Mouse (Mus musculus) myocyte (in vitro differentiated cells): ENCODE measurements around the gene Ep400. TPM values are rescaled to one million over a fixed set of nuclear protein-coding genes. Genes with fewer than 3 reads are reported as not detected.

Experiments used
- H3K27me3 ChIP-seq: one replicate; pipeline ENCODE4 v1.6.1; 2011; ENCODE audit not compliant: control insufficient read depth, insufficient read depth, insufficient read length
- H3K36me3 ChIP-seq: one replicate; pipeline ENCODE4 v1.6.1; 2011; ENCODE audit not compliant: control insufficient read depth, insufficient read depth
- H3K4me2 ChIP-seq: one replicate; pipeline ENCODE4 v1.6.1; 2011; ENCODE audit warnings: low read depth, control low read depth
- H3K4me3 ChIP-seq: one replicate; pipeline ENCODE4 v1.5.1; 2011; ENCODE audit warnings: mild to moderate bottlenecking, control low read depth, moderate library complexity
- H3K79me2 ChIP-seq: one replicate; pipeline ENCODE4 v1.6.1; 2011; ENCODE audit not compliant: control insufficient read depth, insufficient read depth
- H3ac ChIP-seq: one replicate; pipeline ENCODE4 v1.6.1; 2011; ENCODE audit not compliant: control insufficient read depth, insufficient read length
- CEBPB ChIP-seq: IDR thresholded peaks from 2 replicates; pipeline ENCODE4 v1.6.1; 2011; ENCODE audit warnings: mild to moderate bottlenecking, moderate library complexity; ENCODE audit not compliant: poor library complexity, insufficient read depth, severe bottlenecking
- E2F4 ChIP-seq: IDR thresholded peaks from one replicate; pipeline ENCODE4 v1.6.1; 2011; ENCODE audit warnings: mild to moderate bottlenecking, control low read depth, moderate library complexity; ENCODE audit not compliant: insufficient read depth
- MAX ChIP-seq: IDR thresholded peaks from one replicate; pipeline ENCODE4 v1.6.1; 2011; ENCODE audit warnings: low read depth, mild to moderate bottlenecking, control low read depth
- MYOD1 ChIP-seq, 3 experiments: IDR thresholded peaks; one replicate each; pipeline ENCODE4 v1.6.1; 2011; ENCODE audit warnings: control low read depth in 2 of 3, low read depth in 2 of 3, mild to moderate bottlenecking in 2 of 3, moderate library complexity in 1 of 3; ENCODE audit not compliant: insufficient read length in 2 of 3, control insufficient read depth in 1 of 3
- MYOG ChIP-seq, 3 experiments: IDR thresholded peaks; one replicate each; pipeline ENCODE4 v1.6.1; 2011; ENCODE audit warnings: control low read depth in 2 of 3, low read depth in 2 of 3, mild to moderate bottlenecking in 2 of 3; ENCODE audit not compliant: insufficient read length in 2 of 3, control insufficient read depth in 1 of 3, insufficient read depth in 1 of 3
- POLR2A ChIP-seq: IDR thresholded peaks from one replicate; pipeline ENCODE4 v1.6.1; 2011; ENCODE audit warnings: low read depth, mild to moderate bottlenecking, control low read depth, moderate library complexity; ENCODE audit not compliant: insufficient read length
- POLR2AphosphoS2 ChIP-seq: IDR thresholded peaks from one replicate; pipeline ENCODE4 v1.6.1; 2011; ENCODE audit warnings: low read depth, control low read depth; ENCODE audit not compliant: insufficient read length
- REST ChIP-seq: IDR thresholded peaks from one replicate; pipeline ENCODE4 v1.6.1; 2011; ENCODE audit warnings: mild to moderate bottlenecking, control low read depth, moderate library complexity; ENCODE audit not compliant: insufficient read depth, insufficient read length
- SRF ChIP-seq: IDR thresholded peaks from one replicate; pipeline ENCODE4 v1.6.1; 2011; ENCODE audit warnings: low read depth; ENCODE audit not compliant: control insufficient read depth, insufficient read length
- TCF12 ChIP-seq: IDR thresholded peaks from one replicate; pipeline ENCODE4 v1.6.1; 2011; ENCODE audit warnings: mild to moderate bottlenecking, control low read depth; ENCODE audit not compliant: poor library complexity, insufficient read depth, severe bottlenecking
- TCF3 ChIP-seq: IDR thresholded peaks from one replicate; pipeline ENCODE4 v1.6.1; 2011; ENCODE audit warnings: low read depth, control low read depth; ENCODE audit not compliant: insufficient read length
- USF1 ChIP-seq: IDR thresholded peaks from one replicate; pipeline ENCODE4 v1.6.1; 2011; ENCODE audit warnings: low read depth, mild to moderate bottlenecking, control low read depth, moderate library complexity
- polyA plus RNA-seq: library from polyadenylated mRNA; unstranded; fragments of >200 nt; fragmentation: generic; extraction: Trizol; gene quantifications from one replicate; pipeline ENCODE4 v1.2.1, GENCODE M21; 2012; ENCODE audit warnings: missing spikeins

Gene Ep400
- polyA plus RNA-seq: 22.0 TPM

DNA sequence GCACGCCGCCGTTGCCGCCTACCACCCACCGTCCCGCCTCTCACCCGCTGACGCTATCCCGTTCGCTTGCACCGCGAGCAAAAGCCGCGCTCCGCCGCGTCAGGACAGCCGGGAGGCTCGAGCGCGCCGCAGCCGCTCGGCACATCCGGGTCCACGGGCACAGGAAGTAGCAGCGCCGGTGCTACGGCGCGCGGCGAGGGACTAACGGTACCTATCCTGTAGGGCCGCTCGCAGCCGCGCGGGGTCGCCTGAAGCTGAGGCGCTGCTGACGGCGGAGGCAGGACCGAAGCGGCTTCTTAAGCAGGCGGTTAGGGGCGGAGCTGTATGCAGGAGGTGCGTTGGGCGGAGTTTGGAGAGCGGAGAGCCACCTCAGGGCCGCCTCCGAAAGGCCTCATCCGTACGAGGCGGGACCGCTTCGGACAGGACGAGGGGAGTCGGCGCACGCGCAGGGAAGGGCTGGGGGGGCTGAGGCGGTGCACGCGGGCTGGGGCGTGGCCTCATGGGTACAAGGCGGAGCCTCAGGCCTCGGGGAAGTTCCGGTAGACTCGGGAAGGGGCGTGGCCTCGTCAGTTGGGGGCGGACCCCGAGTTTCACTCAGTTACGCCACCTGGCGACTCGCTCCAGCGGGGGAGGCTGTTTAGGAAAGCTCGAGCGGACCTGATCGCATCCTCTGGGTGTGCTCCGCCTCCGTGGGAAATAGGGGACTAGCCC lies at the start of gene Ep400:
Gene Ep400 (minus strand): TSS at position 270 of the 711 bp plus-strand sequence.
- H3K4me3 ChIP-seq: peak within 1 kb of the TSS; percentile 69
- TF ChIP-seq CEBPB (0 out of 2 replicates have a peak, but pooled peaks have one; percentile 38), POLR2A (peak; percentile 84), POLR2AphosphoS2 (peak; percentile 78), MYOG (IDR thresholded peaks at IDR 0.05; ENCODE audit: control insufficient read depth in 1 of 3, insufficient read depth in 1 of 3, insufficient read length in 2 of 3, low read depth in 2 of 3) (peak in 2 of 3 experiments; percentile 30 to 60), REST (no peak), SRF (peak; percentile 36), E2F4 (no peak), USF1 (no peak), MYOD1 (IDR thresholded peaks at IDR 0.05; ENCODE audit: control insufficient read depth in 1 of 3, insufficient read length in 2 of 3, low read depth in 2 of 3) (peak in 2 of 3 experiments; percentile 1 to 63), TCF12 (no peak), TCF3 (no peak), MAX (no peak)
- peak within 1 kb of the TSS; percentile 100 for H3ac ChIP-seq
- H3K79me2 ChIP-seq: peaks cover 44% of the 10 kb centered on the region
- no peaks in the 10 kb centered on the region for H3K27me3 ChIP-seq
- H3K36me3 ChIP-seq: peaks cover 7% of the 10 kb centered on the region
- H3K4me2 ChIP-seq: peak within 1 kb of the TSS; percentile 94

DNA sequence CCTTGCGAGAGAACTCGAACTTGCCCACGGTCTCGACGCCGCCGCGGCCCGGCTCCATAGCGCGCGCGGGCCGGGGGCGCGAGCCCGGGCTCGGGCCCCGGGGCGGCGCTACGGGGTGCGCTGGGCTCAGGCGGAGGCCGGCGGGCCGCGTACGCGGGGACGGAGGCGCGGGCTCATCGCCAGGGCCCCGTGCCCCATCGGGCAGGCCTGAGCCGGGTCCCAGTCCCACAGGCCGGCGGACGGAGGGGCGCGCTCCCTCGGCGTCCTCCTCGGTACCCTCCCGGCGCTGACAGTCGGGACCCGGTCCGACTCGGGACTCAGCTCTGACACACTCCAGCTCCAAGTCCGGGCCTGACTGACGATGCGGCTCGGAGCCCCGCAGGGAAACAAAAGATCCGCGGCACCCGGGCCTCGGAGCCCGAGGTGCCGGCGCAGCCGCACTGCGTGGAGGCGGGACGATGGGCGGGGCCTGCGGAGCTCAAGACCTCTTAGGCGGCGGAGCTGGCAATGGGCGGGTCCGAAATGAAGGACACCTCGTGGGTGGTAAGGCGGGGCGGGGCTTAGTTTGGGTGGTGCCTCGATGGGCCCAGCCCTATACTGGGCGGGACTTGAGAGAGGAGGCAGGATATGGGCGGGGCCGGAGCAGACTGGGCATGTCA lies 39.3 kb upstream of the Ep400 start, which contains the start of gene Ulk1:
Gene Ulk1 (minus strand): TSS at position 431 of the 659 bp plus-strand sequence.
- Histone ChIP-seq H3K79me2 (peaks cover 30% of the 10 kb centered on the region), H3K27me3 (no peaks in the 10 kb centered on the region), H3K4me2 (peak within 1 kb of the TSS; percentile 100), H3K36me3 (no peaks in the 10 kb centered on the region), H3ac (peak within 1 kb of the TSS; percentile 96), H3K4me3 (peak within 1 kb of the TSS; percentile 61)
- no peak for TF ChIP-seq TCF3
- peak; percentile 87 for TF ChIP-seq POLR2A
- peak; percentile 32 for TF ChIP-seq REST
- TF ChIP-seq CEBPB: no peak
- peak; percentile 93 for TF ChIP-seq POLR2AphosphoS2

DNA sequence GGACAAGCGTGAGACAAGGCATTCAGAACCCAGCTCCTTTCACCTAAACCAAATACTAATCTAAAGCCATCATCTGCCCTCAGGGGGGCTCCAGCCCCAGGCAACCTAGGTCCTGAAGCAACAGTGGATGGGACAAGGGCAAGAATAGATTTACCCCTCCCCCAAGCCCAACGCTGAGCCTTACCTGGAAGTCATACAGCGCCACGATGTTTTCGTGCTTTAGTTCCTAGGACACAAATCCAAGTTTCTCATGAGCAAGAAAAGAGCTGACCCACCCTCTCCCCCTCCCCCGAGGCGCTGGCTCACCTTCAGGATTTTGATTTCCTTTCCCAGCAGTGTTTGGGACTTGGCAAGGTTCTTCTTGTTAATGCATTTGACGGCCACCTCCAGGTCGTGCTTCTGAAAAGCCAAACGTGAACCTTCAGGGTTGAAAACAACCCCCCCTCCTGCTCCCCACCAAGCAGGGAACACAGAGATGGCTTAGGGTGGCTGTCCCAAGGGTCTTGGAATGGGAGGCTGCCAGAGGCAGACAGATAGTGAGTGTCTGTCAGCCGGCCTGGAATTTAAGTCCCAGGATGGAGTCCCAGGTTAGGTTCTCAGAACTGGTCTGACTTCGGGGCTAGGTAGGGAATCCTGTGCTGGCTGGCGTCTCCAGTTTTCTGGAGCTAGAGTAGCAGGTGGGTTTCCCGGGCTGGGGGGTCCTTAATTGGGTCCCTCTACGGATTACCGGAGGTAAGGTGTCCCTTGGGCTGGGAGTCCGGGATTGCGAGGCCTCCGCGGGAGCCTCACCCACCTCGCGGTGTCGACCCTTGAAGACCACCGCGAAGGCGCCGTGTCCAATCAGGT lies 38.5 kb upstream of the Ep400 start:
- peaks cover 30% of the 10 kb centered on the region for H3K79me2 ChIP-seq
- TF ChIP-seq USF1 (no peak), TCF12 (no peak), MYOD1 (IDR thresholded peaks at IDR 0.05; ENCODE audit: control insufficient read depth in 1 of 3, insufficient read length in 2 of 3, low read depth in 2 of 3) (no peak), E2F4 (no peak), POLR2AphosphoS2 (no peak), MYOG (IDR thresholded peaks at IDR 0.05; ENCODE audit: control insufficient read depth in 1 of 3, insufficient read depth in 1 of 3, insufficient read length in 2 of 3, low read depth in 2 of 3) (no peak), SRF (no peak), CEBPB (no peak), POLR2A (no peak), MAX (no peak)
- peak overlapping the region; percentile 96 for H3ac ChIP-seq
- H3K4me3 ChIP-seq: peak overlapping the region; percentile 61
- peak overlapping the region; percentile 100 for H3K4me2 ChIP-seq
- H3K27me3 ChIP-seq: no peaks in the 10 kb centered on the region
- no peaks in the 10 kb centered on the region for H3K36me3 ChIP-seq

DNA sequence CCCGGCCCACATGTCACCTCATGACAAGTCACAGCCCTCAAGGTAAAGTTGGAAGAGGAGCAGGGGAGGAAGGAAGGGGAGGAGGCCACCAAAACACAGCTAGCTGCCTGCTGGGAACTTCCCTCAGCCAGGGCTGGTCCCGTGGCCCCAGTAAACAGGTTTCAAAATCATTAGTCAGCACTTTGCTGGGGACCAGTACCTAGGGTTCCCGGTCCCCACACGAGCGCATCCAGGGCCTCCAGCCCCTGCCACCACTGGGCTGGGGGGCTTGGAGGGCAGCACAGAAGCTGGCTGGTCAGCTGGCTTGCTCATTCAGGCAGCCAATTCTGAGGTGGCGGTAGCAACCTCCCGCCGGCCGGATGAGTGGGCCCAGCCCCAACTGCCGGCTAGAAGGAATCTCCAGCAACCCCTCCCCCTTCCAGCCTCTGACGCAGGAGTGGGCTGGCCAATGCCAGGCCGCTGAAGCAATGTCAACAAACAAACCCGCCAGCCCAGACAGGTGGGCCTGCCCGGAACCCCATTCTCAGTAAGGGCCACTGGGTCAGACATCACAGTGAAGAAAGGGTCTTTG lies 37.6 kb upstream of the Ep400 start:
- Histone ChIP-seq H3ac (no peak overlapping the region), H3K27me3 (no peaks in the 10 kb centered on the region), H3K36me3 (no peaks in the 10 kb centered on the region), H3K79me2 (peaks cover 30% of the 10 kb centered on the region), H3K4me2 (peak overlapping the region; percentile 100), H3K4me3 (peak overlapping the region; percentile 61)
- TF ChIP-seq POLR2A (peak; percentile 66), REST (no peak), POLR2AphosphoS2 (peak; percentile 63), SRF (no peak), MYOD1 (IDR thresholded peaks at IDR 0.05; ENCODE audit: control insufficient read depth in 1 of 3, insufficient read length in 2 of 3, low read depth in 2 of 3) (peak in 1 of 3 experiments; percentile 50), MYOG (IDR thresholded peaks at IDR 0.05; ENCODE audit: control insufficient read depth in 1 of 3, insufficient read depth in 1 of 3, insufficient read length in 2 of 3, low read depth in 2 of 3) (peak in 1 of 3 experiments; percentile 45)
